Mouse (Mus musculus) MEL (cell line): Measurements from ENCODE around the gene Olfr149. TPM values are rescaled to one million over a fixed set of nuclear protein-coding genes. Genes with fewer than 3 reads are reported as not detected.

ENCODE experiments used
- DNase-seq: peaks from one replicate; pipeline ENCODE4 v3.0.0; 2011; ENCODE audit warnings: low read depth, low spot score
- H3K27ac ChIP-seq: 2 replicates; pipeline ENCODE4 v1.5.1; 2012; ENCODE audit warnings: low read depth, mild to moderate bottlenecking, control low read depth, low read length, moderate library complexity; ENCODE audit not compliant: control insufficient read depth
- H3K27me3 ChIP-seq, 2 experiments: fragments of 150-350 bp in 1 of 2; sonication (generic) in 1 of 2; 2 replicates each; pipeline ENCODE4 v1.6.1; 2012; ENCODE audit warnings: low read length in 2 of 2, mild to moderate bottlenecking in 2 of 2, improper control_type of control experiment in 1 of 2, moderate library complexity in 1 of 2; ENCODE audit not compliant: insufficient read depth in 2 of 2, control insufficient read depth in 1 of 2
- H3K36me3 ChIP-seq, 2 experiments: 2 replicates each; pipeline ENCODE4 v1.6.1; 2012 to 2014; ENCODE audit warnings: low read length in 2 of 2, improper control_type of control experiment in 1 of 2, inconsistent platforms in 1 of 2, mild to moderate bottlenecking in 1 of 2; ENCODE audit not compliant: insufficient read depth in 2 of 2, control insufficient read depth in 1 of 2
- H3K4me1 ChIP-seq, 2 experiments: fragments of 150-350 bp in 1 of 2; sonication (generic) in 1 of 2; 2 replicates each; pipeline ENCODE4 v1.6.1; 2012; ENCODE audit warnings: low read length in 2 of 2, improper control_type of control experiment in 1 of 2, mild to moderate bottlenecking in 1 of 2; ENCODE audit not compliant: insufficient read depth in 2 of 2, control insufficient read depth in 1 of 2
- H3K4me3 ChIP-seq, 2 experiments: fragments of 150-350 bp in 1 of 2; sonication (generic) in 1 of 2; 2 replicates each; pipeline ENCODE4 v1.5.1; 2012; ENCODE audit warnings: low read depth in 2 of 2, low read length in 2 of 2, mild to moderate bottlenecking in 2 of 2, moderate library complexity in 2 of 2, control low read depth in 1 of 2, improper control_type of control experiment in 1 of 2; ENCODE audit not compliant: control insufficient read depth in 1 of 2, insufficient read depth in 1 of 2
- H3K79me2 ChIP-seq: 2 replicates; pipeline ENCODE4 v1.6.1; 2012; ENCODE audit warnings: mild to moderate bottlenecking, low read length, moderate library complexity; ENCODE audit not compliant: control insufficient read depth, poor library complexity, insufficient read depth
- H3K9ac ChIP-seq: 2 replicates; pipeline ENCODE4 v1.6.1; 2012; ENCODE audit warnings: low read depth, mild to moderate bottlenecking, control low read depth, low read length, moderate library complexity; ENCODE audit not compliant: control insufficient read depth, poor library complexity, severe bottlenecking
- H3K9me3 ChIP-seq: fragments of 150-350 bp; sonication (generic); replicated peaks from 2 replicates; pipeline ENCODE4 v1.6.1; 2012; ENCODE audit warnings: mild to moderate bottlenecking, low read length, improper control_type of control experiment, moderate library complexity; ENCODE audit not compliant: insufficient read depth
- BHLHE40 ChIP-seq: IDR thresholded peaks from 2 replicates; pipeline ENCODE4 v1.6.1; 2012; ENCODE audit warnings: low read depth, mild to moderate bottlenecking, inconsistent platforms, low read length, improper control_type of control experiment, borderline replicate concordance
- CHD2 ChIP-seq: IDR thresholded peaks from 2 replicates; pipeline ENCODE4 v1.6.1; 2011; ENCODE audit warnings: low read length, improper control_type of control experiment
- CTCF ChIP-seq, 3 experiments: IDR thresholded peaks in 2 of 3; conservative IDR thresholded peaks in 1 of 3; 2 replicates each; pipeline ENCODE4 v1.5.1; 2011 to 2012; ENCODE audit warnings: low read length in 3 of 3, low read depth in 2 of 3, mild to moderate bottlenecking in 2 of 3, improper control_type of control experiment in 1 of 3, inconsistent platforms in 1 of 3, mixed read lengths in 1 of 3, moderate library complexity in 1 of 3; ENCODE audit not compliant: control insufficient read depth in 1 of 3, insufficient read depth in 1 of 3, poor library complexity in 1 of 3, severe bottlenecking in 1 of 3
- E2F4 ChIP-seq: IDR thresholded peaks from 2 replicates; pipeline ENCODE4 v1.6.1; 2011; ENCODE audit warnings: low read depth, low read length, improper control_type of control experiment, borderline replicate concordance
- EP300 ChIP-seq, 2 experiments: IDR thresholded peaks; 2 replicates each; pipeline ENCODE4 v1.6.1; 2011; ENCODE audit warnings: improper control_type of control experiment in 2 of 2, low read length in 2 of 2, low read depth in 1 of 2, mild to moderate bottlenecking in 1 of 2
- GABPA ChIP-seq: IDR thresholded peaks from 2 replicates; pipeline ENCODE4 v1.6.1; 2012; ENCODE audit warnings: low read depth, mild to moderate bottlenecking, inconsistent platforms, low read length, improper control_type of control experiment, moderate library complexity
- GATA1 ChIP-seq: IDR thresholded peaks from 2 replicates; pipeline ENCODE4 v1.6.1; 2011; ENCODE audit warnings: low read depth, low read length, improper control_type of control experiment
- HCFC1 ChIP-seq: IDR thresholded peaks from 2 replicates; pipeline ENCODE4 v1.6.1; 2012; ENCODE audit warnings: low read depth, mild to moderate bottlenecking, inconsistent platforms, low read length, improper control_type of control experiment, moderate library complexity
- MAZ ChIP-seq: IDR thresholded peaks from 2 replicates; pipeline ENCODE4 v1.6.1; 2012; ENCODE audit warnings: low read depth, mild to moderate bottlenecking, inconsistent platforms, low read length, improper control_type of control experiment
- NRF1 ChIP-seq: IDR thresholded peaks from 2 replicates; pipeline ENCODE4 v1.6.1; 2014; ENCODE audit warnings: low read depth, mild to moderate bottlenecking, inconsistent platforms, low read length, improper control_type of control experiment, moderate library complexity; ENCODE audit not compliant: poor library complexity, insufficient read depth, severe bottlenecking
- ZMIZ1 ChIP-seq: IDR thresholded peaks from 2 replicates; pipeline ENCODE4 v1.6.1; 2012; ENCODE audit warnings: low read depth, mild to moderate bottlenecking, inconsistent platforms, low read length, improper control_type of control experiment, moderate library complexity
- ZNF384 ChIP-seq: IDR thresholded peaks from 2 replicates; pipeline ENCODE4 v1.6.1; 2012; ENCODE audit warnings: low read depth, mild to moderate bottlenecking, inconsistent platforms, low read length, improper control_type of control experiment
- polyA plus RNA-seq, 2 experiments: library from polyadenylated mRNA; stranded (reverse) in 1 of 2; unstranded in 1 of 2; fragments of >175 nt in 1 of 2; fragments of >200 nt in 1 of 2; gene quantifications; 2 replicates each; pipeline versions ENCODE4 v1.2.1 to v1.2.4; 2012; ENCODE audit warnings: low replicate concordance in 2 of 2, low read depth in 1 of 2; ENCODE audit not compliant: insufficient read length in 2 of 2, insufficient read depth in 1 of 2, missing spikeins in 1 of 2
- total RNA-seq: library from RNA; depleted of rRNA; stranded (reverse); fragments of 300-350 nt; gene quantifications from 2 replicates; pipeline ENCODE4 v1.2.3, GENCODE M21; 2012

Olfr149 gene
- total and polyA plus RNA-seq, 3 experiments: not detected

DNA sequence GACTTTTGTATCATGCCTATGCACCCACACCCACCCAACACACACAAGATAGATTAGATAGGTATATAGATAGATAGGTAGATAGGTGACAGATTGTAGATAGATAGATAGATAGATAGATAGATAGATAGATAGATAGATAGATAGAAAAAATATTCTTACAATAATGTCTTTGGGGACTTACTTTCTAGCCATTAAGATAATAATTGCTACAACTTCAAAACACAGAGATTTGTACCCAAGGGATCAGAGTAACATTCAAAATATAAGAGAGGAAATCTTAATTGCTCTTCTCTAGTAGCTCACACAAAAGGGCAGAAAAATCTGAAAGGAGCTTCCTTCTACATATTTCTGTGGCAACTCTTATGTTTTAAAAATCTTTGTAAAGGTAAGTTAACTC is 39.0 kb upstream of the Olfr149 start, which contains the start of gene Olfr967:
TSS of gene Olfr967 (plus strand) at position 301 of the 400 bp plus-strand sequence.
- no peaks in the 10 kb centered on the region for H3K79me2 ChIP-seq
- H3K27me3 ChIP-seq: no peaks in the 10 kb centered on the region
- TF ChIP-seq HCFC1 (no peak), GATA1 (no peak)
- TF ChIP-seq, all 39 proteins: peak for 0
- Histone ChIP-seq H3K4me1 (no peaks in the 10 kb centered on the region), H3K27ac (no peak within 1 kb of the TSS), H3K4me3 (no peak within 1 kb of the TSS), H3K36me3 (no peaks in the 10 kb centered on the region), H3K9me3 (no peaks in the 10 kb centered on the region), H3K9ac (no peak within 1 kb of the TSS)
- DNase-seq: no peak

DNA sequence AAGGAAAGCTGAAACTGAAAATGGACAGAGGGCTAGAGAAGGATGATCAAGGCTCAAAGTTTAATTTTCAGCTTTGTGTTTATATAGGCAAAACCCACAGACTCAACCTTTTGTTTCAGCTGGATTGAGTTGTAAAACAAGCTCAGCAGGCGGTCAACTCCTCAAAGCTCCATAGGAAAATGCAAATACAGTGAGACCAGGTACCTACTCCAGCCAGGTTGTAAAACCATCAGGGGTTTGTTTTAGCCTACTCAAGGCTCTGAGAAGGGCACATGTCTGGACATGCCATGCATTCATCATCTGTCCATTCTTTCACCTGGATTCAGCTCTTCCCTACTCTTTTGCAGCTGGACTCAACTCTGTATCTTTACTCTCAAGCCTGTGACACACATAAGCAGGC is 33.8 kb upstream of the Olfr149 start:
- no peak for DNase-seq
- H3K36me3 ChIP-seq: no peaks in the 10 kb centered on the region
- H3K4me3 ChIP-seq: no peak overlapping the region
- TF ChIP-seq ZMIZ1: no peak
- no peak overlapping the region for H3K27ac ChIP-seq
- no peaks in the 10 kb centered on the region for H3K4me1 ChIP-seq
- no peaks in the 10 kb centered on the region for H3K9me3 ChIP-seq
- no peaks in the 10 kb centered on the region for H3K79me2 ChIP-seq
- H3K9ac ChIP-seq: no peak overlapping the region
- no peaks in the 10 kb centered on the region for H3K27me3 ChIP-seq

DNA sequence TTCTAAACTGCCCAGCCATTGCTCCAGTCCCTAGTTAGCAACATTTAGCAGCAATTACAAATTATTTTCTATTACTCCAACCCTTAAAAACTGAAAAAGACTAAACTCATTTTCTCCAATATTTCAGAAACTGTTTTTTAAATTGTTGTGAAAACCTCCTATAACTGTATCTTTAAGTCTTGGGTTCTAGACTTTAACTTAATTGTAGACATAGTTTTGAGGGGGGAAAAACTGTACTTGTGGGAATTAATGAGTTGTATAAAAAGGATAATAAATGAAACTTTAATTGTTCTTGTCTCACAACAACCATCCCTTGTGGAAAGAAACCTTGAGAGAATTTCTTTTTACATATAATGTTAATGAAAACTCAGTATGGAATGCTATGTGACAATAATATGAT is 23.8 kb upstream of the Olfr149 start, which contains the start of gene Olfr150:
TSS of gene Olfr150 (plus strand) at position 301 of the 400 bp plus-strand sequence.
- TF ChIP-seq E2F4: no peak
- no peak for TF ChIP-seq GABPA
- no peak for TF ChIP-seq BHLHE40
- no peak for TF ChIP-seq EP300 (IDR thresholded peaks at IDR 0.05; ENCODE audit: low read depth in 1 of 2, low read length in 2 of 2)
- TF ChIP-seq NRF1: no peak
- no peak for TF ChIP-seq ZNF384
- TF ChIP-seq CTCF (IDR thresholded peaks at IDR 0.05 in 2 of 3, conservative IDR thresholded peaks at IDR 0.05 in 1 of 3; ENCODE audit: control insufficient read depth in 1 of 3, insufficient read depth in 1 of 3, low read depth in 2 of 3, low read length in 3 of 3, poor library complexity in 1 of 3, severe bottlenecking in 1 of 3): no peak
- TF ChIP-seq CHD2: no peak
- TF ChIP-seq MAZ: no peak
- no peak within 1 kb of the TSS for H3K4me3 ChIP-seq
- no peaks in the 10 kb centered on the region for H3K79me2 ChIP-seq
- DNase-seq: no peak
- H3K36me3 ChIP-seq: no peaks in the 10 kb centered on the region
- H3K4me1 ChIP-seq: no peaks in the 10 kb centered on the region
- no peaks in the 10 kb centered on the region for H3K27me3 ChIP-seq
- H3K9me3 ChIP-seq: no peaks in the 10 kb centered on the region
- H3K27ac ChIP-seq: no peak within 1 kb of the TSS
- H3K9ac ChIP-seq: no peak within 1 kb of the TSS
